15 mouse cellular contexts compared by ENCODE assay signal in the genomic region with DNA sequence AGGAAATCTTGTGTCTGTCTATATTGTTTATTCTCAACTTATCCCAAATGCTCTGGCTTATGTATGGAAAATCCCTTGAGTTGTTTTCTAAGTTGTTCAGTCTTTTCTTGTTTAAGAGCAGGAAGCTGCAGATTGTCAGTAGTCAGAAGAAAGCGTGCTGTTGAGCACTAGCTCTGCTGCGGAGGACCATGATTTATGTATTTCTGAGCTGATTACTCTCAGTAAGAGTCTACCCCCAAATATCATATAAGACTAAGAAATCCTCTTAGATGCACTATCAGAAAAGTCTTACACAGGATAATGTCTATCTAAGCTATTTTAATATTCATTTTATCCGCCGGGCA.
A peak's percentile ranks its signal among the peaks of the same experiment; 100 is the strongest.
DNase-seq lines count a peak whose midpoint lies in the region; ATAC-seq lines count a peak whose summit lies in the region.
"Had no signal": no experiment of that assay in that cellular context is flagged by ENCODE, and none has a peak within 500 bp of the region (broad histone marks: within the 10 kb centered on the region; RNA-seq: fewer than 3 reads in every experiment).

No protein-coding gene starts in this region.

- no peak overlapping the region for H3K4me2 ChIP-seq in kidney, embryonic 15.5 days
- H3K4me2 ChIP-seq in limb, embryonic 13.5 days (replicated peaks) = peak overlapping the region; percentile 28; the same call in 1 of the 2 replicates
- H3K4me2 ChIP-seq: forebrain, embryonic 15.5 days; heart, embryonic 12.5 days; midbrain, embryonic 12.5 days had no signal

- H3K9ac ChIP-seq in kidney, embryonic 15.5 days = no peak overlapping the region
- H3K9ac ChIP-seq in limb, embryonic 13.5 days = no peak overlapping the region
- H3K9ac ChIP-seq: embryonic facial prominence, embryonic 13.5 days; forebrain, embryonic 15.5 days; heart, embryonic 12.5 days; midbrain, embryonic 12.5 days had no signal

- DNase-seq in kidney, adult 8-10 months = no peak
- DNase-seq in Muller cell, postnatal 12 days (ENCODE audit: inconsistent ontology term) = peak; percentile 69
- DNase-seq in ovary, postnatal 10 days (ENCODE audit: low spot score) = no peak
- no peak for DNase-seq in frontal cortex, postnatal 25 days (ENCODE audit: low spot score in 2 of 2)
- DNase-seq: cerebellum, adult 2 months; thymus, adult 18-20 months had no signal

- peak; percentile 10; the same call in 1 of the 2 replicates for ATAC-seq in kidney, embryonic 15.5 days (replicated peaks; ENCODE audit: low FRiP score)
- no peak for ATAC-seq in limb, embryonic 13.5 days (ENCODE audit: low FRiP score, low read depth)

- H3K27ac ChIP-seq in kidney, embryonic 15.5 days = peak overlapping the region; percentile 72
- H3K27ac ChIP-seq in brown adipose tissue, adult 24 weeks (replicated peaks; ENCODE audit: low read depth, low read length) = 0 out of 2 replicates have a peak overlapping the region, but pooled peaks have one; percentile 2
- H3K27ac ChIP-seq in limb, embryonic 13.5 days = peak overlapping the region; percentile 70; the same call in 1 of the 2 replicates
- H3K27ac ChIP-seq: forebrain, embryonic 15.5 days; left cerebral cortex, adult 2 months; macrophage; midbrain, embryonic 12.5 days had no signal

- 70% methylated on average over 4 of the region's 4 CpGs for WGBS in kidney, embryonic 15.5 days
- 74% methylated on average over 4 of the region's 4 CpGs for WGBS in limb, embryonic 13.5 days

- H3K4me3 ChIP-seq in kidney, embryonic 15.5 days (replicated peaks) = no peak overlapping the region
- no peak overlapping the region for H3K4me3 ChIP-seq in brown adipose tissue, adult 24 weeks (ENCODE audit: insufficient read depth, low read depth, low read length)
- no peak overlapping the region for H3K4me3 ChIP-seq in limb, embryonic 13.5 days
- H3K4me3 ChIP-seq: embryonic facial prominence, embryonic 13.5 days; forebrain, embryonic 15.5 days; heart, embryonic 12.5 days; left cerebral cortex, adult 2 months; midbrain, embryonic 12.5 days had no signal

- 0 out of 2 replicates have a peak, but pooled peaks cover 3% of the 10 kb centered on the region for H3K9me3 ChIP-seq in kidney, embryonic 15.5 days (replicated peaks)
- peaks cover 3% of the 10 kb centered on the region for H3K9me3 ChIP-seq in limb, embryonic 13.5 days
- H3K9me3 ChIP-seq: embryonic facial prominence, embryonic 13.5 days; forebrain, embryonic 15.5 days; heart, embryonic 12.5 days had no signal

- H3K36me3 ChIP-seq in kidney, embryonic 15.5 days = no peaks in the 10 kb centered on the region
- no peaks in the 10 kb centered on the region for H3K36me3 ChIP-seq in limb, embryonic 13.5 days
- H3K36me3 ChIP-seq: embryonic facial prominence, embryonic 13.5 days; forebrain, embryonic 15.5 days; heart, embryonic 12.5 days; midbrain, embryonic 12.5 days had no signal

- peaks cover 17% of the 10 kb centered on the region for H3K4me1 ChIP-seq in kidney, embryonic 15.5 days
- H3K4me1 ChIP-seq in brown adipose tissue, adult 24 weeks (ENCODE audit: control insufficient read depth, insufficient read depth, insufficient read length, low read length) = no peaks in the 10 kb centered on the region
- H3K4me1 ChIP-seq in limb, embryonic 13.5 days = peaks cover 15% of the 10 kb centered on the region

- no peaks in the 10 kb centered on the region for H3K27me3 ChIP-seq in kidney, embryonic 15.5 days
- no peaks in the 10 kb centered on the region for H3K27me3 ChIP-seq in limb, embryonic 13.5 days
- H3K27me3 ChIP-seq: embryonic facial prominence, embryonic 13.5 days; forebrain, embryonic 15.5 days; heart, embryonic 12.5 days; midbrain, embryonic 12.5 days had no signal

Comparison
In these comparisons a context has a peak if more than half of its experiments do, and no peak if none do; other contexts are left out.
1. H3K27ac ChIP-seq: peak in every context shown above with its lines; median percentile 72 in kidney, embryonic 15.5 days; 70 in limb, embryonic 13.5 days; 2 in brown adipose tissue, adult 24 weeks.